Mouse (Mus musculus) thymus, postnatal 10 days (tissue): ENCODE measurements around the gene Myl7.
A peak's percentile ranks its signal among the peaks of the same experiment; 100 is the strongest.

Experiments
- DNase-seq, 2 experiments: peaks; one replicate each; pipeline ENCODE4 v3.0.0; 2021; ENCODE audit warnings: low spot score in 2 of 2

Myl7 gene

GRCm38 (mm10) chr11:5867196-5867595 is 31.4 kb downstream of the Myl7 start:
- DNase-seq, result no peak

GRCm38 (mm10) chr11:5862394-5863105 is 36.0 kb downstream of the Myl7 start:
- no peak for DNase-seq

- no peak for DNase-seq
Measured at GRCm38 (mm10) chr11:5861678-5862393, 36.7 kb downstream of the Myl7 start, which contains the start of gene Aebp1. Aebp1 (plus strand) TSS chr11:5861947.

GRCm38 (mm10) chr11:5860639-5861038 is 37.9 kb downstream of the Myl7 start:
- no peak for DNase-seq

GRCm38 (mm10) chr11:5859883-5860550 is 38.6 kb downstream of the Myl7 start:
- DNase-seq, result no peak

- DNase-seq, result no peak
Measured at GRCm38 (mm10) chr11:5858723-5859122, 39.9 kb downstream of the Myl7 start.

- no peak for DNase-seq
Measured at GRCm38 (mm10) chr11:5856479-5857130, 42.0 kb downstream of the Myl7 start.

GRCm38 (mm10) chr11:5855902-5856301 is 42.7 kb downstream of the Myl7 start:
- DNase-seq, result no peak

GRCm38 (mm10) chr11:5855481-5855880 is 43.1 kb downstream of the Myl7 start:
- no peak for DNase-seq

GRCm38 (mm10) chr11:5852314-5852713 is 46.3 kb downstream of the Myl7 start:
- DNase-seq, result no peak

GRCm38 (mm10) chr11:5851021-5851736 is 47.4 kb downstream of the Myl7 start:
- DNase-seq, result peak; percentile 58 to 67

- DNase-seq, result peak in 1 of 2 experiments; percentile 45
Measured at GRCm38 (mm10) chr11:5850452-5850851, 48.1 kb downstream of the Myl7 start.

- no peak for DNase-seq
Measured at GRCm38 (mm10) chr11:5849316-5849715, 49.3 kb downstream of the Myl7 start.

GRCm38 (mm10) chr11:5848741-5849140 is 49.8 kb downstream of the Myl7 start:
- no peak for DNase-seq

GRCm38 (mm10) chr11:5846639-5847345 is 51.8 kb downstream of the Myl7 start:
- DNase-seq, result no peak
